Mouse (Mus musculus): ENCODE measurements around the gene Asb17.
"Not testable (repeated sequence)": the region's sequence is repeated elsewhere in the genome, so short reads cannot be mapped to it uniquely, and the experiment has no call there.

The Asb17 gene

DNA sequence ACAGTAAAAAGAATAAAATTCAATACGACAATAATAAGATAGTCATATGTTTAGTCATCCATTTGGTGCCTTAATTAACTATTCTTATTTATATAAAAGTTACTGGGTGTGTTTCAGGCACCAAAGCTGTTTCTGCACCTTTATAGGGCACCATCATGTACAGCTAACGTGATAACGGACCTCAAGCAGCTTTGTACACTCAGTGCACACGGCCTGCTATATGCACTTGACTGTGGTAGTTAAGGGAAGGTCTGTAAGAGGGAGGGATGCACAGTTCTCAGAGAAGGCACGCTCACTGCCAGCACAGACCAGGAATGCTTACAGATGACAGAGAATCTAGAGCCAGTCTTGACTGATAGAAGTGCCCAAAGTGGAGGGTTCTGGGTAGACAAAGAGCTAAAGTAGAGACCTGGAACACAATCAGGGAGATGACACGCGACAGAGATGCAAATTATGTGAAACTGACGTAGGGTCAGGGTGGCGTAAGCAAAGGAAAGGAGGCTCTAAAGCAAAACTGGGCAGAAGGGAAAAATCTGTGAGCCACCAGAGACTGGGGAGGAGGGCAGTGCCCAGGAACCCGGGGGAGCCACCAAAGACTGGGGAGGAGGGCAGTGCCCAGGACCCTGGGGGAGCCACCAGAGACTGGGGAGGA, 14.5 kb downstream of the Asb17 start:
- no peak for TF ChIP-seq POU5F1 (IDR thresholded peaks at IDR 0.05; ENCODE audit: borderline replicate concordance, low read length)
- TF ChIP-seq NANOG (IDR thresholded peaks at IDR 0.05; ENCODE audit: borderline replicate concordance, low read length): no peak
- no peak for TF ChIP-seq CTCF (conservative IDR thresholded peaks at IDR 0.05; ENCODE audit: low read length)
- H3K4me3 ChIP-seq (replicated peaks; ENCODE audit: low read length): no peak overlapping the region
- no peaks in the 10 kb centered on the region for H3K4me1 ChIP-seq (replicated peaks; ENCODE audit: low read depth, low read length)
- H3K27me3 ChIP-seq (ENCODE audit: insufficient read depth, low read length): no peaks in the 10 kb centered on the region
- no peaks in the 10 kb centered on the region for H3K9me3 ChIP-seq (ENCODE audit: low read length)
- H3K36me3 ChIP-seq (ENCODE audit: insufficient read depth, low read length): no peaks in the 10 kb centered on the region

DNA sequence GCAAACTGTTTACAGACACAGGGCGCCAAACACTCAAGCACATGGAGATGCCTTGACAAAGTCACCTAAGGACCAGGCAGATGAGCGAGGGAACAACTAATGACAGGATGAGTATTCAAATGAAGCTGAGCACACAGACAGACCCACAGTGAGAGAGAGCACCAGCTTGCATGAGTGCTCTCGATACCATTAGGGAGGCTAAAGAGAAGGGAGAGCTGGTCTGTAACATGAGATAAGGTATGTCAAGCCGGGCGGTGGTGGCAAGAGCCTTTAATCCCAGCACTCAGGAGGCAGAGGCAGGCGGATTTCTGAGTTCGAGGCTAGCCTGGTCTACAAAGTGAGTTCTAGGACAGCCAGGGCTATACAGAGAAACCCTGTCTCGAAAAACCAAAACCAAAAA, 16.4 kb downstream of the Asb17 start:
- H3K4me1 ChIP-seq (replicated peaks; ENCODE audit: low read depth, low read length); H3K36me3 ChIP-seq (ENCODE audit: insufficient read depth, low read length); H3K4me3 ChIP-seq (replicated peaks; ENCODE audit: low read length); H3K9me3 ChIP-seq (ENCODE audit: low read length); H3K27me3 ChIP-seq (ENCODE audit: insufficient read depth, low read length): not testable (repeated sequence)

DNA sequence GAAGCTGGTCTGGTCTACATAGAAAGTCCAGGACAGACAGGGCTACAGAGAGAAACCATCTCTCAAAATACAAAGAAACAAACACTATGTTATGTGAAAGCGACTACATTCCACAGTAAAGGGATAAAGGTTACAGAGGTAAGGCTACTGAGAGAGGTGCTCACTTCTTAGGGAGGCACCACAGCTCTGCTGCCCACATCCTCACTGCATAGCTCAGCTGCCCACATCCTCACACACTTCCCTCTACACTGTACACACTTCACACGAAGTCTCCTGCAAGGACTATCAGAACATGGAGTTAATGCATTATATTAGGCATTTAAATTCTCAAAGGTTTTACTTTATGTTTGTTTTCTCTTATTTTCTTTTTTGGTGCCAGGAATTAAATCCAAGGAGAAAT, 19.8 kb downstream of the Asb17 start:
- Histone ChIP-seq H3K9me3 (ENCODE audit: low read length) (no peaks in the 10 kb centered on the region), H3K4me1 (replicated peaks; ENCODE audit: low read depth, low read length) (no peaks in the 10 kb centered on the region), H3K27me3 (ENCODE audit: insufficient read depth, low read length) (no peaks in the 10 kb centered on the region), H3K4me3 (replicated peaks; ENCODE audit: low read length) (no peak overlapping the region), H3K36me3 (ENCODE audit: insufficient read depth, low read length) (no peaks in the 10 kb centered on the region)
- TF ChIP-seq NANOG (IDR thresholded peaks at IDR 0.05; ENCODE audit: borderline replicate concordance, low read length): no peak
- no peak for TF ChIP-seq CTCF (conservative IDR thresholded peaks at IDR 0.05; ENCODE audit: low read length)
- no peak for TF ChIP-seq POU5F1 (IDR thresholded peaks at IDR 0.05; ENCODE audit: borderline replicate concordance, low read length)

GRCm38 (mm10) chr3:153864636-153865429, 20.8 kb downstream of the Asb17 start:
- Histone ChIP-seq H3K9me3 (ENCODE audit: low read length) (no peaks in the 10 kb centered on the region), H3K4me3 (replicated peaks; ENCODE audit: low read length) (no peak overlapping the region), H3K36me3 (ENCODE audit: insufficient read depth, low read length) (no peaks in the 10 kb centered on the region), H3K4me1 (replicated peaks; ENCODE audit: low read depth, low read length) (no peaks in the 10 kb centered on the region), H3K27me3 (ENCODE audit: insufficient read depth, low read length) (no peaks in the 10 kb centered on the region)
- TF ChIP-seq CTCF (conservative IDR thresholded peaks at IDR 0.05; ENCODE audit: low read length) (no peak), NANOG (IDR thresholded peaks at IDR 0.05; ENCODE audit: borderline replicate concordance, low read length) (no peak), POU5F1 (IDR thresholded peaks at IDR 0.05; ENCODE audit: borderline replicate concordance, low read length) (no peak)

DNA sequence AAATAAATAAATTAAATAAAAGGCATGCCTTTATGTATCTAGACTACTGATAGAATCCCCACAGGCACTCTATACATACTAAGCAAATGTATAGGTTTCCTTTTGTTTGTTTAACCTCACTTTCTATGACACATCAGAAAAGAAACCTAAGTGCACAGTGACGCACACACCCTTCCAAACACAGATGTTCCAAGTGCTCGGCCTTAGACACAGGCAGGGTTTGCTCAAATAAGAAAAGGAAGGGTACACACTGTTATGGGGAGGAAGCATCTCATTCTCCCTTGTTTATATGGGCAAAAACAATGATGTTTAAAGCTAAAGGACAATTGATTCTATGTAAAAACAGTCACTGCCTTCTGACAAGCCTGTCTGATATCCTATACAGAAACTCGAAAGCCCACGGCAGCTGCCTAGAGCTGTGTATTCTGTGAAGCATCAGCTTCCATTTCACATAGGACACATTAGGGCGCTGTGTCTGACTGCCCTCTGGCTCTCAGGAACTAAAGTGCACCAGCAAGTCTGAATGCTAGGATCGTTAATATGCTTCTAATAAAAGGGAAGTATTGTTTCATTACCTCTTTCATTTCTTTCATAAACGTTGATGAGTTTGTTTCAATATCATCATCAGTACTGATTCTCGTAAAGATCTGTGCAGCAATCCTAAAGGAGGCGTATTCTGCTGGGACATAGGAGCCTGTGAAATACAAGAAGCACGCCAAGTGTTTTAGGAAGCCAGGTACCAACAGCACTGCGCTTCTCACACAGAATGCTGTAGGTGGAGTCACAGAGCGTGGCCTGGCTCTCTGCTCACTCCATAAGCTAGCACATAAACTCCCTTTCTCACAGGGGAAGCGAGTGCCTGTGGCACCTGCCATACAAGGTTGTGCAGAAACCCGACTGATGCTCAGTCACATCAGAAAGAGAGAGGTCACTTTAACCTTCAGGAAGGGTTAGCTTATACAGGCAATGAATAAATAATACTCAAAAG, 23.4 kb downstream of the Asb17 start:
- TF ChIP-seq CTCF (conservative IDR thresholded peaks at IDR 0.05; ENCODE audit: low read length) (no peak), NANOG (IDR thresholded peaks at IDR 0.05; ENCODE audit: borderline replicate concordance, low read length) (no peak), POU5F1 (IDR thresholded peaks at IDR 0.05; ENCODE audit: borderline replicate concordance, low read length) (no peak)
- no peaks in the 10 kb centered on the region for H3K27me3 ChIP-seq (ENCODE audit: insufficient read depth, low read length)
- H3K9me3 ChIP-seq (ENCODE audit: low read length): no peaks in the 10 kb centered on the region
- no peak overlapping the region for H3K4me3 ChIP-seq (replicated peaks; ENCODE audit: low read length)
- H3K4me1 ChIP-seq (replicated peaks; ENCODE audit: low read depth, low read length): no peaks in the 10 kb centered on the region
- no peaks in the 10 kb centered on the region for H3K36me3 ChIP-seq (ENCODE audit: insufficient read depth, low read length)

GRCm38 (mm10) chr3:153871396-153871795, 27.4 kb downstream of the Asb17 start:
- H3K4me1 ChIP-seq (replicated peaks; ENCODE audit: low read depth, low read length): no peaks in the 10 kb centered on the region
- TF ChIP-seq POU5F1 (IDR thresholded peaks at IDR 0.05; ENCODE audit: borderline replicate concordance, low read length): no peak
- no peak for TF ChIP-seq NANOG (IDR thresholded peaks at IDR 0.05; ENCODE audit: borderline replicate concordance, low read length)
- no peak for TF ChIP-seq CTCF (conservative IDR thresholded peaks at IDR 0.05; ENCODE audit: low read length)
- H3K36me3 ChIP-seq (ENCODE audit: insufficient read depth, low read length): no peaks in the 10 kb centered on the region
- H3K27me3 ChIP-seq (ENCODE audit: insufficient read depth, low read length): no peaks in the 10 kb centered on the region
- H3K4me3 ChIP-seq (replicated peaks; ENCODE audit: low read length): no peak overlapping the region
- H3K9me3 ChIP-seq (ENCODE audit: low read length): no peaks in the 10 kb centered on the region

DNA sequence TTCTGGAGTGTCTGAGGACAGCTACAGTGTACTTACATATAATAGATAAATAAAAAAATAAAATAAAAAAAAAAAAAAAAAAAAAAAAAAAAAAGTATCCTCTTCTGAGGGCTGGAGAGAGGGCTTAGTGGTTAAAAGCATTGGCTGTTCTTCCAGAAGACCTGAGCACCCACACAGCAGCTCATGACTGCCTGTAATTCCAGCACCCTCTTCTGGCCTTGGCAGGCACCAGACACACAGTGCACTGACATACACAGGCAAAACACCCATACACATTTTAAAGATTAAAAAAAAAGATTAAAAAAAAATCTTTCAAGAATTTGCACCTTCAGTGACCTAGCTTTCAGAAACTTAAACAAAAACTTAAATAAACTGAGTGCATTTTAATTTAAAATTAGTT, 42.3 kb downstream of the Asb17 start:
- no peak overlapping the region for H3K4me3 ChIP-seq (replicated peaks; ENCODE audit: low read length)
- H3K9me3 ChIP-seq (ENCODE audit: low read length): no peaks in the 10 kb centered on the region
- TF ChIP-seq POU5F1 (IDR thresholded peaks at IDR 0.05; ENCODE audit: borderline replicate concordance, low read length) (no peak), NANOG (IDR thresholded peaks at IDR 0.05; ENCODE audit: borderline replicate concordance, low read length) (no peak), CTCF (conservative IDR thresholded peaks at IDR 0.05; ENCODE audit: low read length) (no peak)
- no peaks in the 10 kb centered on the region for H3K36me3 ChIP-seq (ENCODE audit: insufficient read depth, low read length)
- H3K27me3 ChIP-seq (ENCODE audit: insufficient read depth, low read length): no peaks in the 10 kb centered on the region
- H3K4me1 ChIP-seq (replicated peaks; ENCODE audit: low read depth, low read length): no peaks in the 10 kb centered on the region

DNA sequence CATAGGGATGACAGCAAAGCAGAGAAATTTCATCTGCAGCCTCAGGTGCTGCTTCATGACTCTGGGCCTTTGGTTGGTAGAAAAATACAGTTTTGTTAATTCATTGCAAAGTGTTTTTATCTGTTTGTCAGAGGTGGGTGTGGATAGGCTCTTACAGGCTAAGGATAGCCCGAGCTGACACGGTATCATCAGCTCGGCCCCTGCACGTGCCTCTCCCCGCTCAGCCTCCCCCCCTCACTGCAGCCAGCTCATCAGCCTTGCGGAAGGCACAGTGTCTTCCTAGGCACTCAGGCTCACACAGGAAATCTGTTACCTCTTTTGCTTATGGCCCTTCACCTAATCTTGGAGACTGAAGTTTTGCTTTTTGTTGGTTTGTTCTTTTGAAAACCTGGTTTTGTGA, 44.1 kb downstream of the Asb17 start:
- no peaks in the 10 kb centered on the region for H3K27me3 ChIP-seq (ENCODE audit: insufficient read depth, low read length)
- TF ChIP-seq CTCF (conservative IDR thresholded peaks at IDR 0.05; ENCODE audit: low read length) (no peak), NANOG (IDR thresholded peaks at IDR 0.05; ENCODE audit: borderline replicate concordance, low read length) (no peak), POU5F1 (IDR thresholded peaks at IDR 0.05; ENCODE audit: borderline replicate concordance, low read length) (no peak)
- H3K9me3 ChIP-seq (ENCODE audit: low read length): no peaks in the 10 kb centered on the region
- H3K4me3 ChIP-seq (replicated peaks; ENCODE audit: low read length): no peak overlapping the region
- H3K4me1 ChIP-seq (replicated peaks; ENCODE audit: low read depth, low read length): no peaks in the 10 kb centered on the region
- H3K36me3 ChIP-seq (ENCODE audit: insufficient read depth, low read length): no peaks in the 10 kb centered on the region

All from E14TG2a.4 (cell line).